Mouse (Mus musculus): ENCODE results near the gene Dock6.
"Not testable (repeated sequence)": the region's sequence is repeated elsewhere in the genome, so short reads cannot be mapped to it uniquely, and the experiment has no call there.

Gene Dock6

DNA sequence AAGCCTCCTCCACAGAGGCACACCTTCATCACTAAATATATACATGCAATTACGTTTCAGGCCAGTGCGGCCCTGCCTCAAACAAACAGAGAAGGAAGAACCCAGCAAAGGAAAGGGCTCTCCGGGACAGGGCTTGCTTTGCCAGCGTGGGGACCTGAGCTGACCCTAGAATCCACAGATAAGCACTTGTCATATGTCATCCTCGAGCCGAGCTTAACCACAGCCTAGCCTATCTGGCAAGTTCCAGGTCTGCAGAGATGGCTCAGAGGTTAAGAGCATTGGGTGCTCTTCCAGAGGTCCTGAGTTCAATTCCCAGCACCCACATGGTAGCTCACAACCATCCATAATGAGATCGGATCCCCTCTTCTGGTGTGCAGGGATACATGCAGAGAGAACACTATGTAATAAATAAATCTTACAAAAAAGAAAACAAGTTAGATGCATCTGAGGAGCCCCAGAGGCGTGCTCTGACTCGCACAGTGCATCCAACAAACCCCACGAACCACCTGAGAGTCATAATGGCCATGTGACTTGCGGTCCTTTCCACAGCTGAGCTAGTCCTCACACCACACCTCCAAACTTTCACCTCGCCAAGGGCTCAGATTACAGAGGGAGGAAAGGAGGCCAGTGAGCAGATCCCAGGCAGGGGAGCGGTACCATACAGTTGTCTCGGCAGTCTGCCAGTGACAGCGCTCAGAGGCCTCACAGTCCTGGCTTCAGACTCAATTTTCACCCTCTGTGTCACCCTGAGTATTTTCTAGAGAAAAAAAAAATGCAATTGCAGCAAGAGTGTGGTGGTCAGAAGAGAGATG is 70.6 kb downstream of the Dock6 start:
- no peak for DNase-seq (ENCODE audit: low spot score)

DNA sequence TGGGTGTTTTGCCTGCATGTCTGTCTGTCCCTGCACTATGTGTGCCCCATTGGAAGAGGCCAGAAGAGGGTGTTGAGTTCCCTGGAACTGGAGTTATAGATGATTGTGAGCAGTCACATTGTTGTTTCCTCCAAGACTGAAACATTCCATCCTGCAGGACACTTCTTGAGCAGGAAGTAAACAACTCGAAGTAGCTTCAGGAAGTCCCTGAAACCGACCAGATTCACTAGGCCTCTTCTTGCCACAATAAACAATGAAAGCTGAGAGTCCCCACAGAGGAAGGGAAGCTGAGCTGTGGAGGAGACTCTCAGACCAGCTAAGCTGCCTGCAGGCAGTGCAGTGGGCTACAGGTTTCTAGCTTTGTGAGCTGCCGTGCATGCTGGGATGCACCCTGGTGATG is 74.7 kb downstream of the Dock6 start:
- no peak for DNase-seq (ENCODE audit: low spot score)

DNA sequence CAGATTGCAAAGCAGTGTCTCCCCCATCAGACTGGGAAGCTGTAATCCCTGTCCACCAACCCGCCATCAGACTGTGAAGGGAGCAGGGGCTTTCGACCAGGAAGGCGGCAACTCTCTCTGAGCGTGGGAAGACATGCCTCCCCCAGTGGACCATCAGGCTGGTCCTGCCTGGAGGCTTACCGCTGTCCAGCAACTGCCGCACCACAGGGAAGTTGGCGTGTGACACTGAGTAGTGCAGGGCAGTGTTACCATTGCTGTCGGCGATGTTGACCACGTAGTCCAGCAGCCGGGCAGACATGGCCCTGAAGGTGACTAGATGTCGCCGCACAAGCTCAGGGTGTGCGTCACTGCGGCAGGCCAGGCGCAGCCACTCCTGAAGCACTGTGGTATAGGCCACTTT is 78.1 kb downstream of the Dock6 start:
- no peak for DNase-seq (ENCODE audit: low spot score)

DNA sequence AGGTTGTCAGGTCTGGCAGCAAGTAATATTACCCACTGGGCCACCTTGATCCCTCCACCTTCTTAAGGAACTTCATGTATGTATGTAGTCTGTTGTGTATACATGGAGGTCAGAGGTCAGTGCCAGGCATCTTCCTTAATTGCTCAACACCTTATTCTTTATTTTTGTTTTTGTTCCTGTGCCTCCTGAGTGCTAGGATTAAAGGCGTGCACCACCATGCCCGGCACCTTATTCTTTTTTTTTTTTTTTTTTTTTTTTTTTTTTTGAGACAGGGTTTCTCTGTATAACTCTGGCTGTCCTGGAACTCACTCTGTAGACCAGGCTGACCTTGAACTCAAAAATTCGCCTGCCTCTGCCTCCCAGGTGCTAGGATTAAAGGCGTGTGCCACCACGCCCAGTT is 79.0 kb downstream of the Dock6 start:
- not testable (repeated sequence) for DNase-seq (ENCODE audit: low spot score)

DNA sequence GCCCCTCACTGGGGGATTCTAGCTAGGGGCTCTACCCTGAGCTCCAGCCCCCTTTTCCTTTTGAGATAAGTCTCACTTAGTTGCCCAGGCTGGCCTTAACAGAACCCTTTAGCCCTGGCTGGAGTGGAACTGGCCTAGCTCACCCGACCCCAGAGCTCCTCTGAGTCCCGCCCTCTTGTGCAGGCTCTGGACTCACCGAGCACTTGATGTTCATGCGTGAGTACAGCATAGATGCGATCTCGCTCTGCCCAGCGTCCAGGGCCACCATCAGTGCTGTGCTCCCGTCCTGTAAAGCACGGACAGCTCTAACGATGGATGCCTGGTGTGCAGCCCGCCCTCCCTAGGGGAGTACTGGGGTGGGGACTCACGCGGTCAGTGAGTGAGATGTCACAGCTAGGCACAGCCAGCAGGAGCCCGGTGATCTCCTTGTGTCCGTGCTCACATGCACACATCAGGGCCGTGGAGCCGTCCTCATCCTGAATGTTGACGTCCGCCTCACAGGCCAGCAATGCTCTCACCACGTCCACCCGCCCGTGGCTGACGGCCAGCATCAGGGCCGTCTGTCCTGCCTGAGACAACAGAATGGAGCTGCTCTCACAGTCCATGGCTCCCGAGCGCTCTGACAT is 82.8 kb downstream of the Dock6 start:
- no peak for DNase-seq (ENCODE audit: low spot score)

DNA sequence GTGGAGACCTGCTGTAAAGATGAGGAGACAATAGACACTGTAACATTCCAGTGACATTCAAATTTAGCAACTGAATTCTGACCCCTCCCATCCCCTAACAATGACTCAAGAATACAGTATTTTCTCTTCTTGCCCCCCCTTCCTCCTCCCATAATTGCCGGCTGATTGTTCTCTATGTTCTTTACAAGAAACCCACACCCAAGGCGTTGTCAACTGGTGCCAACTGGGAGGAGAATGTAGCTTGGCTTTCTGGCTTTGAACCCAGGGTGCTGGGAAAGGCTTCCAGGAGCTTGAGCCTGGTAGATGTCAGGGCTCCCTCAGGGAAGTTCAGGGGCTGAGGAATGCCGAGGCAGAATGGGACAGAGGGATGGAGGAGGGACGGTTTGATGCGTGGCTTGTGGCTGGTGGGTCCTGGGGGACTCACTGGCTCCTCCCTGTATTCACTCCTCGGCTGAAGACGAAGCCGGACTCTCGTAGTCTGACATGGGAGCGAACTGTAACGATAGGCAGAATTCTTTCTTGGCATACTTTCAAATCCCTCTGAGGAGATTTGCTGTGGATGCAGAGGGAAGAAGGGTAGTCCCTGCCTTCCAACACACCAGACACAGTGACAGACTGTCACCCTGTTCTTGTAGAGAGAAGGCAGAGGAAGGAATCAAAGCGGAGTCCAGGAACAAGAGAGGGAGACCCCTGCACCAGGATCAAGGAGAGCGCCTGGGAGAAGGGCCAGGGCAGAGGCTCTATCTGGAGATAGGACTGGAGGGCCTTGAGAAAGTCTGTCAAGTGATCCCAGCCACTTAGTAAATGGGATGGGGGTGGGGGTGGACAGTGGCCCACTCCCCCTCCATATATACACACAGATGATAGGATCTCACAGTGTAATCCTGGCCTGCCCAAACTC is 83.7 kb downstream of the Dock6 start:
- no peak for DNase-seq (ENCODE audit: low spot score)

DNA sequence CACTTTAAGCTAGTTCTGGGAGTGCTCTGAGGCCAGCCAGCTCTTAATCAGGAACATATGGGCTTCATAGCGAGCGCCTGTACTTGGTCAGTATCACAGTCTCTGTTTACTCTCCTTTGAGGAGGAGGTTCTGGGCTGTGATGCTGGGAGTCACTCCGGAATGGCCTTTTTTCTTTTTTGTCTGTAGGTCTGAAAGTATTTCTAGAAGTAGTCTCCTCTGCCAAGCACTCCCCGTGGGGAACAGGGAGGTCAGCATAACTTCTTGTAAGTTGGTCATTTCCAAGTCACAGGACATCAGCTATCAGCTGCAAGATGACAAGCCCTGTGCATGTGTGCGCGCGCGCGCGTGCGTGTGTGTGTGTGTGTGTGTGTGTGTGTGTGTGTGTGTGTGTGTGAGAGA is 84.5 kb downstream of the Dock6 start:
- DNase-seq (ENCODE audit: low spot score), result peak; percentile 70

DNA sequence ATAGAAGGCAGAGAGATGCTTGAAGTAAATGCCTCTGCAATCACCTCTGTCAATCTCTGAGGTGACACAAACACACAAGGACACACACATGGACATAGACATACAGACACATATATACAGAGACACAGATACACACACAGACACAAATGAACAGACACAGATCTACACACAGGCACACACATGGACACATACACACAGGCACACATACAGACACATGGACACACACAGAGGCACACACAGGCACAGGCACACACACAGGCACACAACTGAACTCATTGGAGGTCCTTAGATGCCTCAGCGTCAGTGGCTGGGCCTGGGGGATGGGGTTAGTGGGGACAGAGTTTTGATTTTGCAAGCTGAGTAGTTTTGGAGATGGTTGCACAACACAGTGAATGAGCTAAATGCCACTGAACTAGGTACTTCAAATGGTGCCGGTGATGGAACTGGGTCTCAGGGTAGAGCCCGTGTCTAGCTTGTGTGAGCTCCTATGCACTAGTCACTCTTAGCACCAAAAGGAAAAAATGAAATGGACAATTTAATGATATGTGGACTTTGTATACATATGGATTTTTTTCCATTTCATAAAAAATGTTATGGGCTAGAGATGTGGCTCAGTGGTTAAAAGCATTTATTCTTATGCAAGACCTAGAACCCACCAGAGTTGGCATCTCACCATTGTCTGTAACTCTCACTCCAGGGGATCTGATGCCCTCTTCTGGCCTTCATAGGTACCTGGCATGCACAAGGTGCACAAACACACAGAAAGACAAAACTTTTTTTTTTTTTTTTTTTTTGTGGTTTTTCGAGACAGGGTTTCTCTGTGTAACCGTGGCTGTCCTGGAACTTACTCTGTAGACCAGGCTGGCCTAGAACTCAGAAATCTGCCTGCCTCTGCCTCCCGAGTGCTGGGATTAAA is 88.1 kb downstream of the Dock6 start:
- DNase-seq (ENCODE audit: low spot score), result no peak

DNA sequence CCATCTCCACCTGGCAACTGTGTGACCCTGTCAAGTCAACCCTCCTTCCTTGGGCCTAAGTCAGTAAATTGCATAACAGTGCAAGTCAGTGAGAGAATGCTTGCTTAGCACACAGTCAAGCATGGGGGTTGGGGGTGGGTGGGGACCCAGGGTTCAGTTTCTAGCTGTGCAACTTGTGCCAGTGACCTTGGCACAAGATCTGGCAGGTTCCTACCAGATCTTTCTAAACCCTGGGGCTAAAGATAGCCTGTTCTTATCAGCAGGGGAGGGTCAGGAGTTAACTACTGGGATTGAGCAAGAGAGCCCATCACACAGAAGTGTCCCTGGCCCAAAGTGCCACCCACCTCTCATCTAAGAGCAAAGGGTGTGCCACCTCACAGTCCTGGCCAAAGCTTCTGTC is 90.3 kb downstream of the Dock6 start:
- no peak for DNase-seq (ENCODE audit: low spot score)

DNA sequence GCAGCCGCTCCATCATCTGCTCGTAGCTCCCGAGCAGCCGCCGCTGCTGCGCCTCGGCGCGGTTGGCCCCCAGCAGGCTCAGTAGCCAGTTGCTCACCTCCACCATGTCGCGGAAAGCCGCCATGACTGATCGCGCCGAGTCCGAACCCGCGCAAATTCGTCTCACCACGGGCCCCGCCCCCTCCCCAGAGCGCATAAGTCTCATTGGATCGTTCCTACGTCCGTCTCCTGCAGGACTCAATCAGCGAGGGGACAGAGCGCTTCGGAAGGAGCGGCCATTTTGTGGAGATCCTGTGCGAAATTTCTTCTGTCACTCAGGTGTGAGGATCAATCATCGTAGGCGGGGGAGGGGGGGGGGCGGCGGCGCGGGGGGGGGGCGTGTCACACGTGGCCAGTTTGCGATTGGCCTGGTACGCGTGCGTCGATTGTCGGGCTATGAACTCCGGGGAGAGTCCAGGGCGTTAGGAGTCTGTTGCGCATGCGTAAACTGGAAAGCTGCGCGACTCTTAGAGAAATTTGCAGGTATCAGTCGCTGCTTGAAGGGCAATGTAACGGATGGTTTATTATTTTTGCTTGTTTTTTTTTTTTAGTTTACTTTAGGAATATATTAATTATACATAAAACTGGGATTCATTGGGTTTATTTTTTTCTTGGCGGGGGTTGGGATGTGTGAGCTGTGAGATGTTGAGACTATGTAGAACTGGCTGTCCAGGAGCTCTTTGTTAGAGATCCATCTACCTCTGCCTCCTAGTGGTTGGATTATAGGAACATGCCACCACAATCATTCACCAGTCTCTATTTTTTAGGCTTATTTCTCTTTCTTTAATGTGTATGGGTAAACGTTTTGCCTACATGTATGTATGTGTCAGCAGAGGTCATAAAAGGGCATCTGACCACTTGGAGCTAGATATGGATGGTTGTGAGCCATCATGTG is 92.0 kb downstream of the Dock6 start, which contains the start of gene Spc24:
Gene Spc24 (minus strand): TSS at position 149 of the 934 bp plus-strand sequence.
- peak; percentile 100 for DNase-seq (ENCODE audit: low spot score)

DNA sequence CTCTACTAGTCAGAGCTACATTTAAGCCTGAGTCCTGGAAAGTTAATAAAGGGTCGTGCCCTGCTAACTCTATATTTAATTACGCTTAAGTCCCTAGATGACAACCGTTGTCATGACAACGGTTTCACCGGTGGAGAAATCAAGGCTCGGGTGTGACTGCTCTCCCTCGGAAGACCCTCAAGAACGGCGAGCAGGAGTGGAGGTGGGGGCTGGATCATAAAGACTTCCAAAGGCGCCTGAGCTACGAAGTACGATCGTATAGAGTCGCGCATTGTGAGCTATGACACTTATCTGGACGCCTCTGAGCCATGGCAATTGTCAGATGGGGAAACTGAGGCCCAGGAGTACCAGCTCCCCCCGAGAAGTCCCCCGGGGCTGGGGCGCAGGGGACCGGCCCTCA is 92.7 kb downstream of the Dock6 start:
- peak; percentile 54 for DNase-seq (ENCODE audit: low spot score)

DNA sequence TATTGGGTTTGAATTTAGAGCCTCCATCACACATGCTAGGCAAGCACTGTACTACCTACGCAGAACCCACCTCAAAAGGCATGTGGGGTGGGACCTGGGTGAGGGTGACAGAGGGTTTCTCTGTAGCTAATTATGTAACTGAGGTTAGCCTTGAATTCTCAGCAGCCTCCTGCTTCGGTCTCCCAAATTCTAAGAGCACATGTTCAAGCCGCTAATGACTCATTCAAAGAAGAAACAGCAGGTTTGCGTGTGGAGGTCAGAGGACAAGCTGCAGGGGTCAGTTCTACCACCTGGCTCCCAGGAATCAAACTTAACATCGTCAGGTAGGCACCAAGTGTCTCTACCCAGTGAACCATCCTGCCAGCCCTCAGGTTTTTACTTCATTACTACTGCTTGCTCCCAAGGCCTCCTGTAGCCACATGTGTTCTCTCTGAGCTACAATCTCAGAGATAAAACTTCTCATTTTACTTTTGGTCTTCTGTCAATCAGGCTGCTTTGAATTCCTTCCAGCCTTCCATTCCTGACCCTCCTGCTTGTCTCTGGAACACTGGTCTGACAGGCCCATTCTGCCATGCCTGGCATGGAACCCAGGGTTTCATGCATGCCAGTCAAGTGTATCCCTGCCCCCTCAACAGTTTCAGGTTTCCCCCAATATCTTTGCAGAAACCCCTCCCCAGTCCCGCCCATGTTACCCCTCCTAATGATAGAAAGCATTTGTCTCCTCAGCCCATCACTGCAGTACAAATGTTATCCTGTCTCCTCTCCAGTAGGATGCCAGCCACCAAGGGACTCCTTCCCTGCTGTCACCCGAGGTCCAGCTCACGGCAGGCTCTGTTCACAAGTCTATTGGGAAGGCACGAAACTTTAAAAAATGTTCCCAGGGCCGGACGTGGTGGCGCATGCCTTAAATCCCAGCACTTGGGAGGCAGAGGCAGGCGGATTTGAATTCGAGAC is 93.6 kb downstream of the Dock6 start:
- DNase-seq (ENCODE audit: low spot score), result no peak

DNA sequence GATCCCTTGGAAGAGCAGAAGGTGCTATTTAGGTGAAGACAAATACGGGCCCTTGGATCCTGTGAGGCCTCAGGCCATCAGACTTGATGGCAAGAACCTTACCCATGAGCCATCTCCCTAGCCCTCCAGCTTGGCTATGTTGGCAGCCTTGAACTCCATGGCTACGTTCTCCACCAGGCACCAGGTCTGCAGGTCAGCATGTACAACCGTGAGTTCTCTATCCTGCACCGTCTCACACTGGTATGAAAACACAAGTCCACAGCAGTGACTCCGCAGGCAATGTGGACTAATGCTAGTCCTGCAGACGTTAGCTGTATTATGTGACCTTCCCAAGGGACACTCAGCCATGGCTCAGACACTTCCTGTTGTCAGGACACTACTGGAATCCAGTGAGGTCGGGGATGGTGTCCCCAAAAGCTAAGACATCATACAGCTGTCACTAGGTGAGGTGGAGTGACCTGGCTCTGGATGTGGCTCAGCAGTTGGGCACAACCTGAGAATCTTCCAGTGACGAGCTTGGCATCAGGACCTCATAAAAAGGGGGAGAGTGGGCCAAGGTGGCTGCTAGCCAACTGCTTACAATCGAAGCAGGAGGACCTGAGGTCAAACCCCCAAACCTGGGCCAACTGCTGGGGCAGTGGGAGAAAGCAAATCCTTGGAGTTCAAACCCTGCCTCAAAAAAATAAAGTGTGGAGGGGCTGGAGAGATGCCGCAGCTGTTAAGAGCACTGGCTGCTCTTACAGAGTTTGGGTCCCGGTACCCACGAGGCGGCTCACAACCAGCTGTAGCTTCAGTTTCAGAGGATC is 97.7 kb downstream of the Dock6 start:
- DNase-seq (ENCODE audit: low spot score), result no peak

DNA sequence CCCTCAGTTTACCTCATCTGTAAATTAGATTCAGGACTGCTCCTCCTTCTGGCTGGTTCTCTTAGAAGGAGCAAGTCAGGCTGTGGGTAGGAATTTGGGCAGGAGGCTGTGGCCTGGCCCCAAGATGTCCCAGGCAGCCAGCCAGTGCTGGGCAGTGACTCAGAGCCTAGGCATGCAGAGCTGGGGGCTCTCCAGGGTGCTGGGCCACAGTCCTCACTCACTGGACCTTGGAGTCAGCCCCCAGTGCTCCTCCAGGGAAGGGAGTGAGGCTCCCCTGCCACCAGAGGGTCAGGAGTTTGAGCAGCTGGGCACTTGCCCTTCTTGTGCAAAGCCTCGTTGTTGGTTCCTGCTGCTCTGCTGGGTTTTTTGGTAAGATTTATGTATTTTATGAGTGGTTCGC is 98.4 kb downstream of the Dock6 start:
- no peak for DNase-seq (ENCODE audit: low spot score)

DNA sequence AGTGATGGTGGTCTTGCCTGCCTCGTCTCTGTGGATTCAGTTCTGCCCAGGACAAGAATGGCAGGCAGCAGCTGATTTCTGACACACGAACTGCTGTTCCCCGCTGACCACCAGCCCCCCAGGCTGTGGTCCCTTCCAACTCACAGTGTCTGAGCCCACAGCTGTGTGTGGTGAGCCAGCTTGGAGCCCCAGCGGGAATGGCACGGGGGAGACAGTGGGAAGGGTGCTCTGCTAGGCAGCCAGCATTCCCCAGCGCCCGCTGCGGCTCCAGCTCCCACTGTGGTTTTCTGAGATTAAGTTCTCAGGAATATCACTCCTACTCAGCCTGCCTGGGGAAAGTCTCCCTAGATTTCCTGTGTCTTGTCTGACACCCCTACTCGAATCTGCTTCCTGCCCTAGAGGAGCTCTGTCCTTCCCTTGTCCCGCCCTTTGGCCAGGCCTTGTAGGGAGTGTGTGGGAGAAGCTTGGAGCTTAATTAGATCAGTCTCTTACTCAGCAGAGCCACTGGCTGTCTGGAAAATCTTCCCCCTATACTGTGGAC is 100.1 kb downstream of the Dock6 start:
- no peak for DNase-seq (ENCODE audit: low spot score)

DNA sequence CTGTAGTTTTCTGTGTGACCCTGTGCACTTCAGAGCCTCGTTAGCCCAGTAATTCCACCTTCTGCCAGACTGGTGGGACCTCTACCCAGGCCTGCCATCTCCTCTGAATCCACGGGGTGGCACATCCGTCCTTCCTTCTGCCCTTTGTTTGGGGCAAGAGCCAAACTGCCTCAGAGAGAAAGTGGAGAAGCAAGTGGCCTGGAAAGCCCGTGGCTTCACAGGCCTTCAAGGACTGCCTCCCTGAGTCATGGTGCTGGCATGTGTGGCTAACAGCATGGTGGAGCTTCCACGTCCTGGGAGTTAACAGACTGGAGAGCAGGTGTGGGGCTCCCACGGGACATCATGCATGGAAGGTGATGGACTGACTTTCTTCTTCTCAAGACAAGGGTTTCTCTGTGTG is 101.1 kb downstream of the Dock6 start:
- DNase-seq (ENCODE audit: low spot score), result no peak

DNA sequence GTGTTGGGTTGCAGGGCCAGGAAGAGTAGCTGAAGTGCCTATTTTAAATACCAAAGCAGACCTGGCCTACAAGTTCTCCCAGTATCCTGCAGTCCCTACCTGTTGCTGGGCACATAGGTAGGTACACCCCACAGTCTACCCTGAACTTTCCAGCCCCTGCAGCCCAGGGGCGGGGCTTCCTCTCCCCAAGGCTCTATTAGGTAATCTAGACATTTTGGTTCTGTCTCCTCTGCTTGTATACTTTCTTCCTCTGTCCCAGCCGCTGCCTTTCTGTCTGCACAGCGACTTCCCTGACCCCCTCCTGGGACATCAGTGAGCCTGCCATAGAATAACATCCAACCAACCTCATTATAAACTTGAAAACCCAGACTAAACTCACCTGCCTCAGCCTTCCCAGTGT is 102.1 kb downstream of the Dock6 start:
- DNase-seq (ENCODE audit: low spot score), result no peak
